Mouse (Mus musculus): ENCODE data around the gene Usp25. TPM values are rescaled to one million over a fixed set of nuclear protein-coding genes. Genes with fewer than 3 reads are reported as not detected.

Usp25 gene
- total RNA-seq, 2 experiments from 2014 or later: 51.3 to 86.3 TPM

DNA sequence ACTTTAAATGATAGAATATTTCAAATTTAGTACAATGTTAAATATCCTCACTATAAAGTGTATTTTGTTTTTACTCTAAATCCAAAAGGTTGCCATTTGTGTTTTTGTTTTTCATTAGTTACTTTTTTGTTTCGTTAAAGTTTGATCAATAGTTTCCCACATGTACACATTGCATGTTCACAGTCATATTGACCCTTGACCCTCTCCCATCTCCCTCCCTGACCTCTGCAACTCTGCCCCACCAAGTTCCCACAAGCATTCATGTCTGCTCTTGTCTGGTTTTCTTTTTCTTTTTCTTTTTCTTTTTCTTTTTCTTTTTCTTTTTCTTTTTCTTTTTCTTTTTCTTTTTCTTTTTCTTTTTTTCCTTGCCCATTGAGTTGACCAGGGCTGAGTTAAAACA lies 97.8 kb downstream of the Usp25 start:
- no peak for ATAC-seq (replicated peaks; ENCODE audit: poor library complexity, severe bottlenecking)

DNA sequence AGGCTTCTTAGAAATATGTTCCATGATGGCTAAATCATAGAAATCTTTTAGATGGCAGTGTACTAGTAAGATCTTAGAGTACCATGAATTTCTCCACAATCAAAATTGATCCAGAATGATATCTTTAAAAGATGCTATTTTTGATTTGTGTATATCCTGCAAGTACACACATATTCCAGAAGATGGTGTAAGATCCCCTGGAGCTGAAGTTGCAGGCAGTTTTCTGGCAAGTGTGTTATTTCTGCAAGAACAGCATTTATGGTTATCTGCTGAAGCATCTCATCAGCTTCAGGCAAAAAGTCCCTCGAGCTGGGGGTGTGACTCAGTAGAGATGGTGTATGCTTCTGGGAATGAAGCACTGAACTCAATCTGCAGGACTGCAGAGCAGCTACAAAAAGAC lies 112.4 kb downstream of the Usp25 start:
- no peak for ATAC-seq (replicated peaks; ENCODE audit: poor library complexity, severe bottlenecking)

GRCm38 (mm10) chr16:77128683-77129082 lies 115.2 kb downstream of the Usp25 start:
- ATAC-seq (replicated peaks; ENCODE audit: poor library complexity, severe bottlenecking): peak; percentile 82

GRCm38 (mm10) chr16:77133055-77133454 lies 119.5 kb downstream of the Usp25 start:
- peak; percentile 52 for ATAC-seq (replicated peaks; ENCODE audit: poor library complexity, severe bottlenecking)

DNA sequence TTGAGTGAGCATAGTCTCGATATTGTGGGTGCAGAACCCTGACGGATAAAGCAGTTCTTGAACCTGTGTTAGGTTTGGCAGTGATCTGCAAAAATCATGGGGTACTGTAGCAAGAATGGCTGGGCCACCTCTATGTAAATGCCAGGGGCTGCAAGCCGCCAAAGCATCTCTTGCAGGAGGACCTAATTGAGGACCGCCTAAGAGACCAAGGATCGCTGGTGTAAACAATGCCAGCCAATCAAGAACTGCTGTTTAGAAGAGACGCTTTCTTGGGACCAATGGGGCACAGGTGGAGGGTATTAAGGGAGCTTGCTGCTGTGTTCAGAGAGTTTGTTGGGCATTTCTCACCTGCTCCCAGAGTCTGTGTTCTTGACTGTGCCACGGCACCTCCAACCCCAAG lies 127.1 kb downstream of the Usp25 start:
- no peak for ATAC-seq (replicated peaks; ENCODE audit: poor library complexity, severe bottlenecking)

DNA sequence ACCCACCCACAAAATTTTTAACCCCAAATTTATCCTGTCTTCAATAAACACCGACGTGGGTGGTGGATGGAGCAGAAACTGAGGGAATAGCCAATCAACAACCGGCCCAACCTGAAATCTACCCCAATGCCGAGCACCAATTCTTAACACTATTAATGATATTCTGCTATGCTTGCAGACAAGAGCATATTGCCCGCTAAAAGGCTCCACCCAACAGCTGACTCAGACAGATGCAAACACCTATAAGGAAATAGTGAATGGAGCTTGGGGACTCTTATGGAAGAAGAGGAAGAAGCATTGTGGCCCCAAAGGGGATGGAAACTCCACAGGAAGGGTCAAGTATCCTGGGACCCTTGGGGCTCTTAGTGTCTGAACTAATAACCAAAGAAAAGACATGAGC lies 133.3 kb downstream of the Usp25 start:
- no peak for ATAC-seq (replicated peaks; ENCODE audit: poor library complexity, severe bottlenecking)

- ATAC-seq (replicated peaks; ENCODE audit: poor library complexity, severe bottlenecking): no peak
Observed at GRCm38 (mm10) chr16:77150338-77150737, 136.8 kb downstream of the Usp25 start.

DNA sequence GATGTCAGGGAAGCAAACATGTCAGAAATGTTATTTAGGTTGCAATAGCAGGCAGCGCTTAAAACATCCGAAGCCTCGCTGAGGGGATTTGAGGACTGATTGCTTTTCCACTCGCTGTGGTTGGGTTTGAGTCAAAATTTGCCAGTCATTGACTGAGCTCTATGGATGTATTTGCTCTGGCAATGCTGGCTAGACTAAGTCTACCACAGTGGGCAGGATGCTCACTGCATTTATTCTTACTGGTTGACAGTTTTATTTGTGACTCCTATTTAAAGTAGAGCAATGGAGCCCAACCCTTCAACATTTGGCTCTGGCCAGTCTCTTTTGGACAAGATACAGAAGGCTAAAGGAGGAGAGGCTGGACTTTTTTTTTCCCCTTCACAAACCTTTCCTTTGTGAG lies 137.4 kb downstream of the Usp25 start:
- no peak for ATAC-seq (replicated peaks; ENCODE audit: poor library complexity, severe bottlenecking)

DNA sequence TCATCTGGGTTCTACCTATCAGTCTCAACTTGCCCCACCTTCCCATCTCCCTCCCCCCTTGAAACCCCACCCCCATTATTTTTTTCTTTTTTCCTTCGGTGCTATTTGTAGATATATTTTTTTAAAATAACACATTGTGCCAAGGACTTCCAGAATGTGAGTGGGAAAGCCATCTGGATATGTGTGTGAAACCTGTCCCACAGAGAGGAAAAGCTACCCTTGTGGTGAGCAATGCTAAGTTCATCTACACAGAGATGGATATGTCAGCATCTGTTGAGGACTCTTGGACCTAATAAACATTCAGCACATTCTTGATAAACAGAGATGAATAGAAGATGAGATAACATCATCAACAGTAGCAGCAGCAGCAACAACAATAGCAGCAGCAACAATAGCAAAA lies 138.8 kb downstream of the Usp25 start:
- no peak for ATAC-seq (replicated peaks; ENCODE audit: poor library complexity, severe bottlenecking)

- no peak for ATAC-seq (replicated peaks; ENCODE audit: poor library complexity, severe bottlenecking)
Observed at GRCm38 (mm10) chr16:77153216-77153715, 139.8 kb downstream of the Usp25 start.

GRCm38 (mm10) chr16:77153815-77154214 lies 140.3 kb downstream of the Usp25 start:
- ATAC-seq (replicated peaks; ENCODE audit: poor library complexity, severe bottlenecking): no peak

DNA sequence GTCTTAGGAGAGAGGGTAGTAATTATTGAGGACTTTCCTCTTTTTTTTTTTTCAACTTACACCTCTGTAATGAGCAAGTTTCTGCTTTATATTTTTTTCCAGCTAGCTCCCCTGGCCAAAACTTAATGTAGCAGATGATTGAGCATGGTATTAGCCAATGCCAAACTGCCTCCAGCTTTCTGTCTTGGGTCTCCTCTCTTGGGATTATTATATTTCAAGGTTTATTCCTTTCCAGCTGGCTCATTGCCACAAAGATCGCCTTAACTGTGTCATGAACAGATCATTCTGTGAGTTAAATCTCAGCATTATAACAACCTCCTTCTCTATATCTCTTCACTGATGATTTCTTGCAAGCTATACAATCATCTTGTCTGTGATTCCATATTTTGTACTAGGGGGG lies 141.3 kb downstream of the Usp25 start:
- no peak for ATAC-seq (replicated peaks; ENCODE audit: poor library complexity, severe bottlenecking)
